Mouse (Mus musculus): ENCODE measurements at regions not wholly inside any gene's neighbourhood (a gene's known extent, or its start where the extent isn't known, plus 50 kb on each side); places are given as distances from the start of the nearest gene placed in this dataset.
A peak's percentile ranks its signal among the peaks of the same experiment; 100 is the strongest.

GRCm38 (mm10) chr7:83256236-83256784 lies 328.4 kb upstream of the Tmc3 start:
- TF ChIP-seq POLR2A (IDR thresholded peaks at IDR 0.05; ENCODE audit: borderline replicate concordance, extremely low read depth, insufficient read depth, insufficient read length, poor library complexity, severe bottlenecking) (no peak), CTCF (IDR thresholded peaks at IDR 0.05; ENCODE audit: borderline replicate concordance, extremely low read depth, insufficient read depth, insufficient read length) (no peak)
- DNase-seq (ENCODE audit: low read depth): no peak

DNA sequence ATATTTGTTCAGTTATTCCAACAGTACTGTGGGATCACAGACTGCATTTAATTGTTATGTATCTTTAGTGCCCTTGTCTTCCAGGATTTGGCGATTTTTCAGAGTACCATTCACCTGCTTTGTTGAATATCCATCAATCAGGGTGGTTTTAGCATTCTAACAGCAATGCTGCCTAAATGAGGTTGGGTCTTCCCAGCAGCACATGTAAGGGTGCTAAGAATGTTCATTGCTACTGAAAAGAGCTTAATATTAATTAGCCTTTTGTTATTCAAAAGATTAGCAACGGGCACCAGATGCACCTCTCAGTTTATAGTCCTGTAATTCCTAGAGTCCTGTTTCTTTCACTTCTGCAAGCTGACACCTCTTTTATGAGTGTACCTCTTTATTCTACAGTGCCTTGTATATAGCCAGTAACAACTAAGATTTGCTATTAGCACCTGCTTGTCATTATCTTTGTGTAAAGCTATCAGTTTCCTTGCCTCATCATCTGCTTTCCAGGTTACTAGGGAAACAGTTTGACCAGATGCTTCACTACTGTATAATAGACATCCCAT lies 326.3 kb upstream of the Tmc3 start:
- peak; percentile 78 for DNase-seq (ENCODE audit: low read depth)
- TF ChIP-seq POLR2A (IDR thresholded peaks at IDR 0.05; ENCODE audit: borderline replicate concordance, extremely low read depth, insufficient read depth, insufficient read length, poor library complexity, severe bottlenecking): no peak
- no peak for TF ChIP-seq CTCF (IDR thresholded peaks at IDR 0.05; ENCODE audit: borderline replicate concordance, extremely low read depth, insufficient read depth, insufficient read length)

- no peak for TF ChIP-seq POLR2A (IDR thresholded peaks at IDR 0.05; ENCODE audit: borderline replicate concordance, extremely low read depth, insufficient read depth, insufficient read length, poor library complexity, severe bottlenecking)
- TF ChIP-seq CTCF (IDR thresholded peaks at IDR 0.05; ENCODE audit: borderline replicate concordance, extremely low read depth, insufficient read depth, insufficient read length): no peak
- DNase-seq (ENCODE audit: low read depth): no peak
These were observed 323.2 kb upstream of the Tmc3 start for GRCm38 (mm10) chr7:83261489-83261888.

DNA sequence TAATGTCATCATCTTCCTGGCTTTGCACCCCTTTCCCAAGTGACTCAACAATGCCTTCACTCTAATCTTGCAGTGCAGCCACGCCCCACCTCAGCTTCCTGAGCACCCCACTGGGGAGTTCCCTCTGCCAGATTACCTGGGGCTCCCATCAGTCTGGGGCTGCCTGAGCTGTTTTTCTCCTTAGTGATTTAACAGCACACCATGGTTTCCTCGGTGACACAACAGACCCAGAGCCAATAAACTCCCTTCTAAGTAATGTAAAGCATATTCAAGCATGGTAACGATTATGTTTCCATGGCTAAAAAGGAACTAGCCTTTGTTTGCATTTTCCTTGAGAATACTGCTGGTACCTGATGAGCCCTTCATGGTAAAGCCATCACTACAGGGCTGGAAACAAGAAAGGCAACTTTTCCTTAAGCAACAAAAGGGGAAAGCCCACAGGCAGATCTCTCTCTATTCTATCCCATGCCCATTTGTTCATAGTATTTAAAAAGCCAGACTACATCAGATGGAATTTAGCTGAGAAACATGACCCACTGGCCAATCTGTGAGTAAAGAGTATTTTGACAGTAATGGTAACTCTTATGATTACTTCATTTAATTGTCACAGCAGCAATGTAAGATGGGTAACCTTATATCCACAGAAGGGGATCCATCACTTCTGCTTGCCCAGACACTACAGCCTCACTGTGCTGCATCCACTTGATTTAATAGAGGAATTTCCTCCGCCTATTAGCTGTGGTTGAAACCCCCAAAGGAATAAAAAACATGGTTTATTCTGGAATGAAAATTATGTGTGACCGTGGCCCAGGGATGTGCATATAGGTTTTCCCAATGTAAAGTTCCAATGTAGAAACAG lies 294.6 kb upstream of the Tmc3 start:
- TF ChIP-seq CTCF (IDR thresholded peaks at IDR 0.05; ENCODE audit: borderline replicate concordance, extremely low read depth, insufficient read depth, insufficient read length): no peak
- no peak for TF ChIP-seq POLR2A (IDR thresholded peaks at IDR 0.05; ENCODE audit: borderline replicate concordance, extremely low read depth, insufficient read depth, insufficient read length, poor library complexity, severe bottlenecking)
- DNase-seq (ENCODE audit: low read depth): peak; percentile 9

GRCm38 (mm10) chr7:83307112-83307511 lies 277.6 kb upstream of the Tmc3 start:
- TF ChIP-seq CTCF (IDR thresholded peaks at IDR 0.05; ENCODE audit: borderline replicate concordance, extremely low read depth, insufficient read depth, insufficient read length): no peak
- no peak for TF ChIP-seq POLR2A (IDR thresholded peaks at IDR 0.05; ENCODE audit: borderline replicate concordance, extremely low read depth, insufficient read depth, insufficient read length, poor library complexity, severe bottlenecking)
- no peak for DNase-seq (ENCODE audit: low read depth)

- TF ChIP-seq CTCF (IDR thresholded peaks at IDR 0.05; ENCODE audit: borderline replicate concordance, extremely low read depth, insufficient read depth, insufficient read length) (no peak), POLR2A (IDR thresholded peaks at IDR 0.05; ENCODE audit: borderline replicate concordance, extremely low read depth, insufficient read depth, insufficient read length, poor library complexity, severe bottlenecking) (no peak)
- DNase-seq (ENCODE audit: low read depth): peak; percentile 42
These were observed 272.6 kb upstream of the Tmc3 start for GRCm38 (mm10) chr7:83312172-83312571.

DNA sequence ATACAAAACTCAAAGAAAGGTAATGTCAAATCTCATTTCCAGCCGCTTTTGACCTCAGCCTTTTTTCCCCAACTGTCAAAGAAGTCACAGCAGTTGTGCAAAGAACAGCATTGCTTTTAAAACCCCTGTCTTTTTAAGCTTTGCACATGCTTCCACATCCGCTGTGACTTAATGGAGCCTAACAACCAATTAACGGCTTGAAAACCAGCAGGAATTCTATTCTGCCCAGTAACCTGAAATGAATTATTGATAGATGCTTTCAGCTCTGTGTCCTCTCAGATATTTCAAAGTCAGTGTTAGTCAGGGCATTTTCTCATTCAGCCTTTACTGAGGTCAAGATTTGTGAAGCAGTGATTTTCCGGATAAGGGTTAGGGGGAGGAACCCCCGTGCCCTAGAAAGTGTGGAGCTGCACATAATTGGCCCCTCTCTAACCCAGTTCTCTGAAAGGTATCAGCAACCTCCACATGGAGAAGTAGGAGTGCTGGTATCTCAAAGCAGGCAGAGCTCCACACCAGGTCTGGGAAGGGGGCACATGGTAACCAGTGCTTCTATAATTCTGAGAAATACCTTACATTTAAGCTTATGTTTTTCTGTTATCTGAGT lies 254.8 kb upstream of the Tmc3 start:
- TF ChIP-seq POLR2A (IDR thresholded peaks at IDR 0.05; ENCODE audit: borderline replicate concordance, extremely low read depth, insufficient read depth, insufficient read length, poor library complexity, severe bottlenecking) (no peak), CTCF (IDR thresholded peaks at IDR 0.05; ENCODE audit: borderline replicate concordance, extremely low read depth, insufficient read depth, insufficient read length) (no peak)
- peak; percentile 83 for DNase-seq (ENCODE audit: low read depth)

DNA sequence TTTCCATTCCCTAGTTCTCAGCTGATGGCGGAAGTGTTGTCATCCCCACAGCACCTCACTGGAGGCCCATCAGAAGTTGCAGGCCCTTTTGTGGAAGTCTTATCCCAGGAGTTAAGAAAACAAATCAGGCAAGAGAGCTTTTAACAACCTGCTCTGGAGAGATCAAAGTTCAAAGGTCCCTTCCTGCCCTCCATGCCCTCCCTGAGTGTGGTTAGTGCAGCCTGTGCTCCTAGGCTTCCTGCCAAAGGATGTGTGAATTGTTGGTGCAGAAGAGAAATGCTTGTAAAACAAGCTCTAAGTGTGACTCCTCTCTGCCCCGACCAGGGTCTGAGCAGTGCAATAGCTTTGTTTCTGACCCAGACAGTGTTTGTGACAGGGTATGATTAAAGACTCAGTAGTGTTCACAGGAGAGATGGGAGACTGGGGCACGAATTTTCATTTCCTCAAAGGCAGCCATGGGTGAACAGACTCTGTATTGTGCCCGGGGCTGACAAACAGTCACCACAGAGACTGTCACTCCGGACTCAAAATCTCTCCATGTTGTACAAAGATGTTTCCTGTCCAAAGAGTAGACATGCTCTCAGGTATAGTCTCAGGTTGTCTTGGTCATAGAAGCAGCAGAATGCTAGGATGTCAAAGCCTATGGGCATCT lies 237.5 kb upstream of the Tmc3 start:
- DNase-seq (ENCODE audit: low read depth): no peak
- no peak for TF ChIP-seq CTCF (IDR thresholded peaks at IDR 0.05; ENCODE audit: borderline replicate concordance, extremely low read depth, insufficient read depth, insufficient read length)
- no peak for TF ChIP-seq POLR2A (IDR thresholded peaks at IDR 0.05; ENCODE audit: borderline replicate concordance, extremely low read depth, insufficient read depth, insufficient read length, poor library complexity, severe bottlenecking)

DNA sequence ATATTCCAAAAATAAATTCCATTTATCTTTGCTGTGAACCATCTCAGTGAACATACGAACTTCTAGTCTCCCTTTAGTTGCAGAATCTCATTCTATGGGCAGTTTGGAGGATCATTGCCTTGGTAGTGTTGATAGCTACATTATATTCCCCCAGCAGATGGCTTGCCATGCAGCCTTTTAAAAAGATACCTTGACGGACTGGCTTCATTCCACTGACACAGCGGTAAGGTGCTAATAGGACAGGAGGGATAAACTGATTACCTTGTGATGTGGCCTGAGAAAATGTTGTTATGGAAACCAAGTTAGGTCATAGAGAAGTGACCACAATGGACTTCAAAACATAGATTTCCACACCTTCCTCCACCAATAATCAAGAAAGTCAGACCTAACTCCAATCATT lies 215.5 kb upstream of the Tmc3 start:
- DNase-seq (ENCODE audit: low read depth): peak; percentile 17
- TF ChIP-seq POLR2A (IDR thresholded peaks at IDR 0.05; ENCODE audit: borderline replicate concordance, extremely low read depth, insufficient read depth, insufficient read length, poor library complexity, severe bottlenecking) (no peak), CTCF (IDR thresholded peaks at IDR 0.05; ENCODE audit: borderline replicate concordance, extremely low read depth, insufficient read depth, insufficient read length) (no peak)

- peak; percentile 32 for DNase-seq (ENCODE audit: low read depth)
- TF ChIP-seq CTCF (IDR thresholded peaks at IDR 0.05; ENCODE audit: borderline replicate concordance, extremely low read depth, insufficient read depth, insufficient read length) (no peak), POLR2A (IDR thresholded peaks at IDR 0.05; ENCODE audit: borderline replicate concordance, extremely low read depth, insufficient read depth, insufficient read length, poor library complexity, severe bottlenecking) (no peak)
These were observed 215.1 kb upstream of the Tmc3 start for GRCm38 (mm10) chr7:83369605-83370004.

DNA sequence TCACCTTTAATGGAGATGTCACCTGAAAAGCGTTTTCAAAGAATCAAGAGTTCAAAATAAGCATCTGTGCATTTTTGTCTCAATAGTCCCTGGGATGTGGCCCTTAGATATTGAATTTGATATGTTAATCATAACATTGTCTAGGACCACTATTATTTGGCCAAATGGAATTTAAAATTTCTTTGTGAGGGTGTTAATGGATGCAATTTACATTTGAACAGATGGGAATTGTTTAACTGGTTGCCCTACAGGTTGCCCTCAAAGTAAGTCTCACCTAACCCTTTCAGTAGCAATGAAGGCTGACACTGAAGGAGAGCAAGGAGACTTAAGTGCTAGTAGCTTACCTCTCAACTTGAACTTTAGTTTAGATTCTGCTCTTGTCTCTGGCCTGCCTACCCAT lies 207.9 kb upstream of the Tmc3 start:
- TF ChIP-seq POLR2A (IDR thresholded peaks at IDR 0.05; ENCODE audit: borderline replicate concordance, extremely low read depth, insufficient read depth, insufficient read length, poor library complexity, severe bottlenecking): no peak
- no peak for TF ChIP-seq CTCF (IDR thresholded peaks at IDR 0.05; ENCODE audit: borderline replicate concordance, extremely low read depth, insufficient read depth, insufficient read length)
- no peak for DNase-seq (ENCODE audit: low read depth)

All from brain, embryonic 14.5 days (tissue).